Mouse (Mus musculus) thymus, adult 2 months (tissue): ENCODE results near the gene Cabp2. TPM values are rescaled to one million over a fixed set of nuclear protein-coding genes. Genes with fewer than 3 reads are reported as not detected.
A peak's percentile ranks its signal among the peaks of the same experiment; 100 is the strongest.
"Not testable (repeated sequence)": the region's sequence is repeated elsewhere in the genome, so short reads cannot be mapped to it uniquely, and the experiment has no call there.

Experiments used
- DNase-seq: peaks from one replicate; pipeline ENCODE4 v3.0.0; 2021
- H3K27ac ChIP-seq: fragments of 200-500 bp; 2 replicates; pipeline ENCODE4 v1.5.1; 2012; ENCODE audit warnings: low read length, control low read depth; ENCODE audit not compliant: control insufficient read depth, insufficient read depth
- H3K27me3 ChIP-seq: fragments of 200-500 bp; 2 replicates; pipeline ENCODE4 v1.6.1; 2012; ENCODE audit warnings: mild to moderate bottlenecking, low read length, moderate library complexity, mixed read lengths; ENCODE audit not compliant: control insufficient read depth, insufficient read depth
- H3K36me3 ChIP-seq: fragments of 200-500 bp; 2 replicates; pipeline ENCODE4 v1.6.1; 2012; ENCODE audit warnings: mild to moderate bottlenecking, low read length, moderate library complexity; ENCODE audit not compliant: control insufficient read depth, insufficient read depth
- H3K4me1 ChIP-seq: fragments of 200-500 bp; replicated peaks from 2 replicates; pipeline ENCODE4 v1.6.1; 2012; ENCODE audit warnings: low read length; ENCODE audit not compliant: control insufficient read depth, insufficient read depth
- H3K4me3 ChIP-seq: fragments of 200-500 bp; 2 replicates; pipeline ENCODE4 v1.5.1; 2012; ENCODE audit warnings: mild to moderate bottlenecking, low read length, control low read depth, moderate library complexity; ENCODE audit not compliant: control insufficient read depth, insufficient read depth
- CTCF ChIP-seq: fragments of 200-500 bp; IDR thresholded peaks from 2 replicates; pipeline ENCODE4 v1.5.1; 2012; ENCODE audit warnings: mild to moderate bottlenecking, control low read depth, low read length, moderate library complexity, borderline replicate concordance; ENCODE audit not compliant: control insufficient read depth, poor library complexity, insufficient read depth; ENCODE audit errors: extremely low read depth
- POLR2A ChIP-seq: fragments of 200-500 bp; IDR thresholded peaks from 2 replicates; pipeline ENCODE4 v1.6.1; 2012; ENCODE audit warnings: mild to moderate bottlenecking, low read length, control low read depth, moderate library complexity; ENCODE audit not compliant: control insufficient read depth, poor library complexity, insufficient read depth; ENCODE audit errors: extremely low read depth
- WGBS: fragments of 180-500 bp; shearing (Covaris S2); methylation state at CpG from one replicate; pipeline ENCODE4 v1.1.7; 2018; 5-methylcytosine and 5-hydroxymethylcytosine counted together
- polyA plus RNA-seq: library from polyadenylated mRNA; depleted of rRNA; stranded (reverse); fragments of >200 nt; gene quantifications from 2 replicates; pipeline ENCODE4 v1.2.3, GENCODE M21; 2012

Cabp2 gene
- polyA plus RNA-seq, 1 experiment = 0.42 TPM

DNA sequence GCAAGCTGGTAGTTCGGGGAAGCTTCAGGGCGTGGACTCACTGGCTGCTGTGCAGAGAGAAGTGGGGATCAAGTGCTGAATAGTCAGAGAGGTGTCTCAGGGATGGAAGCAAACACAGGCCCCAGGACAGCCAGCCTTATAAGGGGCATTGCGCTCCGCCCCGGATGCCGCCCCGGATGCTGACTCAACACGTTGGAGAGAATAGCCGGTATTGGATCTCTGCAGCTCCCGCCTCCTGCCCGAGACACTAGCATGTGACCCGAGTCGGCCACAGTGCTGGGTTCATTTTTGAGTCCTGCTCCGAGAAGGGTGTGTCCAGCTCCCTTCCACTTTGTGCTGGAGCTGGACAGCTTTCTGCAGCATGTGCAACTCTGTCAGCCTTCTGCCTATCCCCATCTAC lies 39.3 kb upstream of the Cabp2 start:
- DNase-seq = no peak
- no peaks in the 10 kb centered on the region for H3K27me3 ChIP-seq
- H3K4me3 ChIP-seq = no peak overlapping the region
- H3K27ac ChIP-seq = no peak overlapping the region
- TF ChIP-seq CTCF (no peak), POLR2A (no peak)
- no peaks in the 10 kb centered on the region for H3K36me3 ChIP-seq
- H3K4me1 ChIP-seq = peaks cover 11% of the 10 kb centered on the region
- WGBS = 90% methylated on average over 14 of the region's 14 CpGs

GRCm38 (mm10) chr19:4044109-4044508 lies 37.3 kb upstream of the Cabp2 start:
- 36% methylated on average over 5 of the region's 5 CpGs for WGBS
- DNase-seq, H3K27ac ChIP-seq, H3K36me3 ChIP-seq, H3K4me1 ChIP-seq, H3K27me3 ChIP-seq, H3K4me3 ChIP-seq: not testable (repeated sequence)

DNA sequence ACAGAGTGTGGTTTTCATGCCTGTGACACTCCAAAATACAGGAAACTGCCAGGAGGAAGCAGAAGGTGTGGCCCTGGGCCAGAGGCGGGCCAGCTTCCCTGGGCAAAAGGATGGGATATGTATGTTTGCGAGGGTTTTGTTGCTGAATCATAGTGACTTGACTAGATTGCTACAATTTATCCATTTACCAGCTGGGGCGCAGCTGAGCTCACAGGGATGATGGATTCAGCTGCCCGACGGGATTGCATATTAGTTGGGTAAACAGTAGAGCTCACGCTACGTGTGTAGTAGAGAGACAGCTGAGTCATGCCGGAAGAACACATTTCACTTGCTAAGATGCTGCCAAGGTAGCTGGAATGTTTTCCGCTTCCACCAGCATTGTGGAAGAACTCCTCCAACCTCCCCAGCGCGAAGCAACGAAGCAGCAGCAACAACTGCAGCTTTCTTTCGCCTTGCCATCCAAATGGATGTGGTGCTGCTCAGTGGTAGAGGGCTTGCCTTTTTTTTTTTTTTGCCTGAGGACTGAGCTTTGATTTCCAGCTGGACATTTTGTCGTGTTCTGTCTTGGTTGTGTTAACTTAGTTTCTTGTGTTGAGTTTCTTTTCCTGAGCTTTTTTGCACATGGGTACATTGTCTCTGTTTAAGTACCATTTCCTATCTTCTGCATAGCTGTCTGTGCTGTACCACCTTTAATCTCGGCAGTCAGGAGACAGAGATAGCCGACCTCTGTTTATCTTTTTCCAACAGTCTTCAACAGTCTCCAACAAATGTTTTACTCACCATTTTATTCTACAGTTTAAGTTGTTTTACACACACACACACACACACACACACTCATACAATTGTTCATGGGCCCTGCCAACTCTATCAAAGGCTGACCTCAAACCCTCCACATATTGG lies 35.2 kb upstream of the Cabp2 start, which contains the start of gene Gstp2:
Gene Gstp2, minus strand, starts transcription at position 58 of the 900 bp plus-strand sequence.
- Histone ChIP-seq H3K4me3 (no peak within 1 kb of the TSS), H3K27me3 (no peaks in the 10 kb centered on the region), H3K27ac (no peak within 1 kb of the TSS), H3K4me1 (0 out of 2 replicates have a peak, but pooled peaks cover 3% of the 10 kb centered on the region), H3K36me3 (no peaks in the 10 kb centered on the region)
- DNase-seq = no peak
- TF ChIP-seq POLR2A = no peak
- no peak for TF ChIP-seq CTCF
- 73% methylated on average over 16 of the region's 16 CpGs for WGBS

GRCm38 (mm10) chr19:4046866-4047254 lies 34.5 kb upstream of the Cabp2 start:
- 83% methylated on average over 8 of the region's 8 CpGs for WGBS
- H3K36me3 ChIP-seq = no peaks in the 10 kb centered on the region
- no peak overlapping the region for H3K27ac ChIP-seq
- DNase-seq = no peak
- no peak overlapping the region for H3K4me3 ChIP-seq
- TF ChIP-seq CTCF (no peak), POLR2A (no peak)
- no peaks in the 10 kb centered on the region for H3K27me3 ChIP-seq
- 0 out of 2 replicates have a peak, but pooled peaks cover 3% of the 10 kb centered on the region for H3K4me1 ChIP-seq

DNA sequence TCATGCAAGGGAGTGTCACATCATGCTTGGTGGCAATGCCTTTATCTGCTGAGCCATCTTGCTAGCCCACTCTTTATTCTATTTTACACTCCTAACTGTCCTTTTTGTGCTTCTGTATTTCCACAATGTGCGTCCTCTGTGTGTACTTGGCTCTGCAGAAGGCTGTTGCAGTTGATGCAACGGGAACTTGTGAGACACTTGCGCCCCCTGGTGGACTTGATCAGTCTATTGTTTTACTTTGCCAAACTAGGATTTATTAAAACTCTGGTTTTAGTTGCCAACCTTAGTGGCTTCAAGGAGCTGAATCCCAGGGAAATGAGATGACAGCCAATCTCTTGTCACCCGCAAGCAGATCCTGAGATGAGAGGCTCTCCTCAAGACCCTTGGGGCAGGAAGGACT lies 33.5 kb upstream of the Cabp2 start:
- no peaks in the 10 kb centered on the region for H3K36me3 ChIP-seq
- no peak overlapping the region for H3K27ac ChIP-seq
- 19% methylated on average over 4 of the region's 4 CpGs for WGBS
- no peaks in the 10 kb centered on the region for H3K27me3 ChIP-seq
- no peak overlapping the region for H3K4me3 ChIP-seq
- peak; percentile 81 for DNase-seq
- TF ChIP-seq CTCF = no peak
- no peak for TF ChIP-seq POLR2A
- H3K4me1 ChIP-seq = 0 out of 2 replicates have a peak, but pooled peaks cover 3% of the 10 kb centered on the region

DNA sequence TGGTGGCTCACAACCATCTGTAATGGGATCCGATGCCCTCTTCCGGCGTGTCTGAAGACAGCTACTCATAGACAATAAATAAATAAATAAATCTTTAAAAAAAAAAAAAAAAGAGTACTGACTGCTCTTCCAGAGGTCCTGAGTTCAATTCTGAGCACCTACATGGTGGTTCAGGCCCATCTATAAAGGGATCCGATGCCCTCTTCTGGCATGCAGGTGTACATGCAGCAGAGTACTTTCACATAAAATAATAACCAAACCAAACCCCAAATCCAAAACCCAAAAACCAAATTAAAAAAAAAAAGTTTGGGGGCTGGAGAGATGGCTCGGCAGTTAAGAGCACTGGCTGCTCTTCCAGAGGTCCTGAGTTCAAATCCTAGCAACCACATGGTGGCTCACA lies 32.3 kb upstream of the Cabp2 start:
- 79% methylated on average over 5 of the region's 5 CpGs for WGBS
- H3K4me1 ChIP-seq, H3K4me3 ChIP-seq, H3K27me3 ChIP-seq, DNase-seq, H3K36me3 ChIP-seq, H3K27ac ChIP-seq: not testable (repeated sequence)

DNA sequence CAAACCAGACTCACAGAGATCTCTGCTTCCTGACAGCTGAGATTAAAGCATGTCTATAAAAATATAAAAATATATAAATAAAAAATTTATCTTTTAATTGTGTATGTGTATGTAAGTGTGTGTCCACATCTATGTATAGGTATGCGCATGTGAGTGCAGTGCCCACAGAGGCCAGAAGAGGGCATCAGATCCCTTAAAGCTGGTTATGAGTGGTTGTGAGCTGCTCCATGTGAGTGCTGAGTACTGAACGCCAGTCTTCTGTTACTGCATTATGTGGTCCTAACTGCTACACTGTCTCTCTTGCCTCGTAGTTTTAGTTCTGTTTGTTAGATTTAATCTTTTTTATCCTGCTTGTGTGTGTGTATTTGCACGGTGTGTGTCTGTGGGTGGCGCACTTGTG lies 30.4 kb upstream of the Cabp2 start:
- H3K36me3 ChIP-seq = no peaks in the 10 kb centered on the region
- H3K4me1 ChIP-seq = 0 out of 2 replicates have a peak, but pooled peaks cover under 1% of the 10 kb centered on the region
- WGBS = 95% methylated on average over 5 of the region's 5 CpGs
- TF ChIP-seq CTCF (no peak), POLR2A (no peak)
- no peak for DNase-seq
- no peak overlapping the region for H3K27ac ChIP-seq
- H3K4me3 ChIP-seq = no peak overlapping the region
- H3K27me3 ChIP-seq = no peaks in the 10 kb centered on the region
